Mouse (Mus musculus) heart, adult 2 months (tissue): ENCODE measurements around the gene Dlx1.

Experiments used
- CTCF ChIP-seq: fragments of 200-600 bp; IDR thresholded peaks from 2 replicates; pipeline ENCODE4 v1.8.1; 2022; ENCODE audit warnings: antibody characterized with exemption, mild to moderate bottlenecking, moderate library complexity
- EP300 ChIP-seq: fragments of 200-500 bp; IDR thresholded peaks from 2 replicates; pipeline ENCODE4 v1.6.1; 2011; ENCODE audit warnings: low read depth, low read length, control low read depth; ENCODE audit not compliant: insufficient read depth
- POLR2A ChIP-seq: fragments of 200-500 bp; IDR thresholded peaks from 2 replicates; pipeline ENCODE4 v1.6.1; 2011; ENCODE audit warnings: mild to moderate bottlenecking, low read depth, low read length, control low read depth; ENCODE audit not compliant: insufficient read depth

GRCm38 (mm10) chr2:71544391-71545285, 16.7 kb downstream of the Dlx1 start:
- TF ChIP-seq CTCF = no peak
- TF ChIP-seq EP300 = no peak
- no peak for TF ChIP-seq POLR2A
